Mouse (Mus musculus): ENCODE results near the gene Fyn.

GRCm38 (mm10) chr10:39430074-39430764 is 61.6 kb downstream of the Fyn start:
- TF ChIP-seq CTCF (IDR thresholded peaks at IDR 0.05; ENCODE audit: low read depth, low read length) (no peak), POLR2A (IDR thresholded peaks at IDR 0.05; ENCODE audit: extremely low read depth, insufficient read depth, low read length) (no peak)
